Mouse (Mus musculus) monocyte, adult 2 months (primary cell): ENCODE measurements around the gene Prpf18.
"Not testable (repeated sequence)": the region's sequence is repeated elsewhere in the genome, so short reads cannot be mapped to it uniquely, and the experiment has no call there.

ENCODE experiments used
- DNase-seq, 2 experiments: peaks; one replicate each; pipeline ENCODE4 v3.0.0; 2022; ENCODE audit warnings: low spot score in 2 of 2, low read depth in 1 of 2

The Prpf18 gene

DNA sequence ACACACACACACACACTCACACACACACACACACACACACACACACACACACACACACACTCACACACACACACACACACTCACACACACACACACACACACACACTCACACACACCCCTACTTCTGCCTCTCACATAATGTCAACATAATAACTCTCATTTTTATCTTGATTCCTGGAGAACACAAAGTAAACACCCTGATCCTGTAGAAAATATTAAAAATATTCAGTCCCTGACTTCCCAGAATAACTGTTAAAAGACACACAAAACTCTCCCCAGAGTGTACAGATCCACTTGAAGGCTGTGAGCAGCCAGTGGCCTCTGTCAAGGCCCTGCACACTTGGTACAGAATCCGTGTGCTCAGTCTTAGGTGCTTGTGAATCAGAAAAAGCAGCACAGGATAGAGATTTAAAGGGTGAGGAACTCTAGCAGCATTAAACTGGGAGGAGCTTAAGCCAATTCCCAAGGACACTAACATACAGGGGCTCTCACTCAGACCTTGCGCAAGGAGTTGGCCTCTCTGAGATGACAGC lies 36.8 kb downstream of the Prpf18 start:
- DNase-seq = no peak

DNA sequence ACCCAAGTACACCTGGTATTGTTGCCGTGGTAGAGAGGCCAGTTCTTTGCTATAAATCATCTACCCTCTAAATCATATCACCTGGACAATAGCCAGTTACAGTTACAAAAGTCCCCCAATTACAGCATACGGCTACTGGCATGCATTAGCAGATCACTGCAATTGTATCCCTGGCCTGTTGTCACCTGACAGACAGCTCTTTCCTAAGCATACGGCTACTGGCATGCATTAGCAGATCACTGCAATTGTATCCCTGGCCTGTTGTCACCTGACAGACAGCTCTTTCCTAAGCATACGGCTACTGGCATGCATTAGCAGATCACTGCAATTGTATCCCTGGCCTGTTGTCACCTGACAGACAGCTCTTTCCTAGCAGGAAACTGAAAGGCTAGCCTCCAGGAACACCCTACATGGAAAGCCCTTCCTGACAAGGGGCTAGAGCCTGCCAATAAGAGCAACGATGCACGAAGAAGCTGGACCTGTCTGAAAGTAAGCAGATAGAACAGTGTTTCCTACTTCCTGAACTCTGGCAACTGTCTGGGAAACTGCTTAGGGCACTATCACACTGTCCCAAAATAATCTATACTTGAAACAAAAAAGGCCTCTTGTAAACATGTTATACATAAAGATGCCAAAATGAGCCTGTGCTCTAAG lies 37.5 kb downstream of the Prpf18 start:
- DNase-seq = not testable (repeated sequence)

DNA sequence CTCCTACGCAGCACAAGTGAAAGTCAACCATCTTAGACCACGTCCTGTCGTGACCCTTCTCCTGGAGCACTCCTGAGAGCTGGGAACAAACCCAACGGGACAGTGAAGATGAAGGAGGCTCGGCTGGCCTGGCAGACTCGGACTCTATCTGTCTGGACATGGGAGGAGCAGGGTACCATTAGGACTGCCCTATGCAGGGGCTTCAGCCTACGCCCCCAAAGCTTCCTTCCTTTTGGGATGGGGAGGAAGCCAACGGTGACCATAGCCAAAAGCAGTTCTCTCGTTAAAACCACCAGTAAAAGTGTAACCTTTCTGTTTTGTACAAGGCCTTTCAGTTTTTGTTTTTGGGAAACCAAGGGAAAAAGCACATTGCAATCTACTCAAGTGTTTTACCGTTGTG lies 40.2 kb downstream of the Prpf18 start:
- DNase-seq = no peak

DNA sequence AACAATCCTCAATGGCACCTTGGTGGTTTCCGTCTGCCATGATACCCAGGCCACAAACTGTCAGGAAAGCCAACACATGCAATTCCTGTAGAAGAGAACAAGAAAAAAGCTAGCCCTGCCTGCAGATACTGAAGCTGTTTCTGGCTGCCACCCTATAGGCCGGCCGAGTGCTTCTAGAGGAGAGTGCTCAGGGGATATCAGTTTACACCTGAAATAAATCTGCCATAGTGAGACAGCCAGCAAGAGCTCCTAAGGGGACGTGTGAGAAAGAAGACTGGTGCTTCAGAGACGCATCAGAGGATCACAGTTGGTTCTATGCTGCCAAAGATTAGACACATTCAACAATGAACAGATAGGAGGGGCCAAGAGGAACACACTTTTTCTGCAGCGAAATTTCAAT lies 40.6 kb downstream of the Prpf18 start:
- DNase-seq = no peak

DNA sequence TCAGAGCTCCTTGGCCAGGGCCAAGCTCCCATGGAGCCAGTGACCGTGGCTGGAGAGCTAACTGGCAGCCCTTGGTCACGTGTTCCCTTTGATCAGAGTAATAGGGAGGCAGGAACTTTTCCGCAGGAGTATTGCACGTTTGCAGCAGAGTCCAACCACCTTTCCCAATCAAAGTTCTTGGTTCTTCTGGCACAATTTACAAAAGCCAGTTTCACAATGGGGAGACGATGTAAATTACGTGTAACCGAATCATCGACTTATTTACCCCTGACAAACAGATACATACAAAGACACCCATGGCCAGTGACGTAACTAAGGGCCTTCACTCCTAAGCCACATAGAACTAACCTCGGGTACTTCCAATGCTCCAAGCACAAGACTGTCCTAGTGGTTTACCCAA lies 42.5 kb downstream of the Prpf18 start:
- no peak for DNase-seq

DNA sequence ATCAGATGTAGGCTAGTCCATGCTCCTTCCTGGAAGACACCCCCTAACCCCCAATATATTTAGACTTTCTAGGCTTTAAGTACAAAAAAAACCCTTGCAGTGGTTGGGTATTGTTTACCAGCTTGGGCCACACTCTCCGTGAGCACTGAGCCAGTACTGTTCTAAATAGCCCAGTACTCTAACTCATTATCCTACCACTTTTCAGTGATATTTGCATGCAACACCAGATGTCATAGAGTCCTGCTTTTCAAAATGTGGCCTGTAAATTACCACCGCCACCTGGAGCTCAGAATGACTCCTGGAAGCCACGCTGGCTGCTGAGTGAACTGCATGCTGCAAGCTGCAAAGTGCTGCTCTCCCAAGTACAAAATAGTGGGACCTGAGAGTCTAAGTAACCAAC lies 43.7 kb downstream of the Prpf18 start:
- no peak for DNase-seq

DNA sequence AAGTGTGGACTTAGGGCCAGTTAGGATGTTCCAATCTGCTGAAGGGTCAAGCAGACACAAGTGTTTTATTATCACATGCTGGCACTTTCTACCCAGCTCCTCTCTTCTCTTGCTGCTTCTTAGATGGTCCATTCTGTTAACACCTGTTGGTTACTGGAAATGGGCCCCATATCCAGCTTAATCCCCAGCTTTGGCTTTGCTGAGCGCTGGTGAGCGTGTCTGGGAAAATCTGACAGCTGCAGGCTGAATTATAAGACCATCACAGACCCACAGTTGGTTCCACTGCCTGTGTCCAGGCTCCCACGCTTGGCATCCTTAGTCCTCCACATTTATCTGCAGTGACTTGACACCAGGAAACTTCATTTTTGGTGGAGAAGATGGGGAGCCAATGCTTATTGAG lies 45.4 kb downstream of the Prpf18 start:
- no peak for DNase-seq

DNA sequence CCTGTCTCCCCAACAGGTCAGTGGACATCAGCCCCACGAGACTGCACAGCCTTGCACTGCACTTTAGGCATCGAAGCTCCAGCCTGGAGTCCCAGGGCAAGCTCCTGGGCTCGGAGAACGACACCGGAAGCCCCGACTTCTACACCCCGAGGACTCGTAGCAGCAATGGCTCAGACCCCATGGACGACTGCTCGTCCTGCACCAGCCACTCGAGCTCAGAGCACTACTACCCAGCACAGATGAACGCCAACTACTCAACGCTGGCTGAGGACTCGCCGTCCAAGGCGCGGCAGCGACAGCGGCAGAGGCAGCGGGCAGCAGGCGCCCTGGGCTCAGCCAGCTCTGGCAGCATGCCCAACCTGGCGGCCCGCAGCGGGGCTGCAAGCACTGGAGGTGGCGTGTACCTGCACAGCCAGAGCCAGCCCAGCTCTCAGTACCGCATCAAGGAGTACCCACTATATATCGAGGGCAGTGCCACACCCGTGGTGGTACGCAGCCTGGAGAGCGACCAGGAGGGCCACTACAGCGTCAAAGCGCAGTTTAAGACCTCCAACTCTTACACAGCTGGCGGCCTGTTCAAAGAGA lies 48.5 kb downstream of the Prpf18 start:
- no peak for DNase-seq

DNA sequence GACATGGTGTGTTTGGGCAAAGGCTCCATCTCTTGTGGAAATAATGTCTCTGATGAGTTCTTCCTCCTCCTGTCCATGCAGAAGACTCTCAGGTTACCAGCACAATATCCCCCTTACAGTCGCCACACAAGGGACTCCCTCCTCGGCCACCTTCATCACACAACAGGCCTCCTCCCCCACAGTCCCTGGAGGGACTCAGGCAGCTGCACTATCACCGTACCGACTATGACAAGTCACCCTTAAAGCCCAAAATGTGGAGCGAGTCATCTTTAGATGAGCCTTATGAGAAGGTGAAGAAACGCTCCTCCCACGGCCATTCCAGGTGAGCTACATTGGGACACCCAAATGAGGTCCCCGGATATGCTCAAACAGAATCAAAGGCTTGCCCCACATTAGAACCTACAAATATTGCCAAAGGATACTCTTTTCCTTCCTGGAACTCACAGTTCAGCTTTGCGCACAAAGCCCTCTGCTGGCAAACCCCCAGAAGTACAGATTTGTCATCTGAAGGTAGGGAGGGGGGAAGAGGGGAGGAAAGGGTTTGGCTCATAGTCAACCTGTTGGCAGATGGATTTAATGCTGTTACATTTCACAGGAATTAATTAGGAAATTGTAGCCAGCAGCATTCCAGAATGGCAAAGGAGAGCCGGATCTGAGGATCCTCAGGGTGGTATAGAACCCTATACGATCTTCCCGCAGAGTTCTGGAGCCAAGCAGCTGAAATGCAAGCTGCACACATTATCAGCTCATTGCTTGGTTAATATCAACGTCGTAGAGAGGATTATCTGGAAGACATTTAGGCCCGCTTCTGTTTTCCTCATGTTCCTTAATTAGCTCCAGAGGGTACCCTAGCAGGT lies 50.7 kb downstream of the Prpf18 start:
- no peak for DNase-seq

DNA sequence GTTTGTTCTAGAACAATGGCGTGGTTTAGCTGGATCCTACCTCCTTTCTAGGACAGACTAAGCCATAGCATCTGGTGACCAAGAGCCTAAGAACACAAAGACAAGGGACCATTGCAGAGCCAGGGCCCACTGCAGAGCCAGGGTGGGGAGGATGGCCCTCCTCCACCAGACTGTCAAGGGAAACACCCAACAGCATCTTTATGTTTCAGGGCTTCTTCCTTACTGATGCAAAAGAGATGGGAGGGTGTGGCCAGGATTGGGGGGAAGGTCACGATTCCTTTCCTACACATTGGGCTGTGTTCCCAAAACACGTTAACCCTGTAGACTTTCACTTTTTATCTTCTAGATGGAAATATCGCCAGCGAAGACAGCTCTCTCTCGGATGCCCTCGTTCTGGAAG lies 54.9 kb downstream of the Prpf18 start:
- DNase-seq = no peak

DNA sequence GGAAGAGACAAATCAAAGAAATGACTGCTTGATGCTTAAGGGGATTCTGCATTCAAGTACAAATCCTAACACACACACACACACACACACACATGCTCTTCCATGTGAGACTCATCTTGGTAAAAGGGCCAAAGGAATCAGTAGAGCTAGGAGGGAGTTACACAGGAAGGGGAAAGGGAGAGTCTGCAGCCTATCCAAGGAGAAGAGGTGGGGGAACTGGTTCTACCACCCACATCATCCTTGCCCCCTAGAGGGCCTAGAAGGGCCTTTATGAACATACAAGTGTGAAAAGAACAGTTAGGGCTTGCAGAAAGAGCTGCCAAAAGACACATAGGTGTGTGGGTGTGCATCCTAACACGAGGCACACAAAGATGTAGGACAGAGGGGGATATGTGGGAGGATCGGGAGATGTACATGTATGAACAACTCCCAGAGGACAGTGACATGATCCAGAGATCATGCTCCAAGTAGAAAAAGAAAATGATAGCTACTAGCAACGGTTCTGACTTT lies 58.0 kb downstream of the Prpf18 start:
- DNase-seq = no peak

DNA sequence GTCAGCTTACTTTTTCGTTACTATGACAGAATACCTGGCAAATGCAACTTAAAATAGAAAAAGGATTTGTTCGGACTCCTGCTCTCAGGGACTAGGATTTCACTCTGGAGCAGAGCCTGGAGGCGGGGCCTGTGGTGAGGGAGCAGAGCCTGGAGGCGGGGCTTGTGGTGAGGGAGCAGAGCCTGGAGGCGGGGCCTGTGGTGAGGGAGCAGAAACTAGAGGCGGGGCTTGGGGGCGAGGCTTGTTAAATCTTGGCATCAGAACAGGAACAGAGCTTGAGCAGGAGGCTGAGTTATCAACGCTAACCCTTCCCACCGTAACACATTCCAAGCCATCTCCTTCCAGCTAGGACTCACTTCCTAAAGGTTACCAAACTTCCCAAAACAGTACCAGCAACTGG lies 58.5 kb downstream of the Prpf18 start:
- no peak for DNase-seq

DNA sequence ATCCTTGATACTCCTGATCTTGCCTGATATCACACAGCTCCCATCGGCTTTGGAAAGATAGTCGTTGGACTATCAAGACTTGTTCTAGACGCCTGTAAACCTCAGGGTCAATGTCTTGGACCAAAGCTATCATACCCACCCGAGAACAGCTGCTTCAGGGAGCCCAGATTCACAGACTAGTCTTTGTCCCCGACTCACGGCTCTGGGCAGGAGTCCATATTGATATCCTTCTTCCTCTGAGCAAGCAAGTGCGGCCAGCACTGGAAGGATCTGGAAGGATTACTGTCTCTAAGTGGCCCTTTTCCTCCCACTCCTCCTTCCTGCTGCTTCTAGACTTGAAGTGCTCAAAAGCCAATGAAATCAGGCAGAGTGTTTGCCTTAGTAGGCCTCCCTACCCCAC lies 59.2 kb downstream of the Prpf18 start:
- no peak for DNase-seq

DNA sequence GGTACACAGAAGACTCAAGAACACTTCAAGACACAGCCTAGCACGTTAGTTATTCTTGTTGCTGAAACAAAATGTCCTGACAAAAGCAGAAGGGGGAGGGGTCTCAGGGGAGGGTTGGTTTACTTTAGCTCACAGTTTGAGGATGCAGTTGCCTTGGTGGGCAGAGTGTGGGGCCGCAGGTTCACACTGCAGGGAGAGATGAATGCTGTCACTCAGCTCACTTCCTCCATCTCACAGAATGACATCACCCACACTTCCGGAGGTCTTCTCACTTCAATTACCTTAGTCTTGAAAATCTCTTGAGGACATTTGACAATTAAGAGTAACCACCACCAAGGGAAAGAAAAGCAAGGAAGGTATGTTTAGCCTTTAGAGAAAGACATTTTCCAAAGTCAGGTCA lies 60.3 kb downstream of the Prpf18 start:
- DNase-seq = no peak

DNA sequence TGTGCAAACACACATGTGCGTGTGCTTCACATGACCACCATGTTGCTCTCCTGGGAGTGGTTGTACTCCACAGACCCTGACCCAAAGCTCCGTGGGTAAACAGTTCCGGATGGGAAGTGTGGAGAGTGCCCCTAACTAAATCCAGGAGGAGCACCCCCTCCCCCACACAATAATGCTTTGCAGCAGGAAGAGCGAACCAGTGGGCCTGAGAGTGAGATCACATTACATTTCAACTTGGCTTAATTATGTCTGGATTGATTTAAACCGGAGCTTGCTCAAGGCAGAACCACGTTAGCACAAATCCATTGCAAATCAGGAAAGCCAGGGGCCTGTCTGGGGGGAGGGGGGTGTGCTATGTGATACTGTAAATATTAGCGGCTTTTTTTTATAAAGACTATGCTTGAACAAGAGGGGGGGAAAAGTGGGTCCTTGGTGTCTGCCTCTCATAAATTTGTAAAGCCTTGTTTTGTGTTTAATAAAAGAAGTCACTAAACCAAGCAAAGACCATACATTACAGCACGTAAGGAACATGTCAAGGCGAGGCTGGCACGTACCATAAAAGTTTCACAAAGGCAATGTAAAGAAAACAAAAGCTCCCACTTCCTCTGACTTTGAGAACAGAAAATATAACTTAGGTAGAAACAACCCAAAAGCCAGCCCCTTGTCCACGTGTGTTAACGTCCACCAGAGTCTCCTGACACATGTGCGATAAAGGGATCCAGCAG lies 64.1 kb downstream of the Prpf18 start:
- DNase-seq = no peak

DNA sequence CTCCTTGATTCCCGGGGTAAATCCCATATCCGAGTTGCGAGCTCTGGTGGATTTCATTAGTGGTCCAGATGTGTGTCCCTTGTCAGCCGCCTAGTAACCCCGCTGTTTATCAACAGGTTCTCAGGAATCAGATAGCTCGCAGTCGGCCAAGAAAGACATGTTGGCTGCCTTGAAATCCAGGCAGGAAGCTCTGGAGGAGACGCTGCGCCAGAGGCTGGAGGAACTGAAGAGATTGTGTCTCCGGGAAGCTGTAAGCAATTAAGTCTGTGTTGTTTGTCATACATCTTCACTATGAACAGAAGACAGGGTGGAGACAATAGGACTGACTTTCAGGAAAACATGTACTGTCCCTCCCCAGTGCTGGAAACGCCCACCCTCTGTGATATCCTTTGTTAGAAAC lies 65.7 kb downstream of the Prpf18 start:
- DNase-seq = no peak

DNA sequence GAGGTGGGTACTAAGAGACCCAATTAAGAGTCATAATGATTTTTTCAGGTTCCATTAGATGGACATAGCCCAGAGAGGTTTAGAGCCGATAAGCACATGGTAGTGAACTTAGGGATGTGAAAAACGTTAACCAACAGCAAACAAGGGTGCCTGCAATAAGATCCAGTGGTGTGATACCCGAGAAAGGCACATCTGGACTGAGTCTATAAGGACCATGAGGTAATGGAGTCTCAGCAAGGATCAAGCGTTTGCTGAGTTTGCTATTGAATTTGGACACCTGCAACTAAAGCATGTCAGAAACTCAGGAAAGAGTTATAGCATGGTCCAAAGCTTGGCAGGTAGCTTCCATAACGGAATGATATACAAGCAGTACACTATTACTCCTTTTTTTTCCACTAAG lies 67.7 kb downstream of the Prpf18 start:
- DNase-seq = no peak

DNA sequence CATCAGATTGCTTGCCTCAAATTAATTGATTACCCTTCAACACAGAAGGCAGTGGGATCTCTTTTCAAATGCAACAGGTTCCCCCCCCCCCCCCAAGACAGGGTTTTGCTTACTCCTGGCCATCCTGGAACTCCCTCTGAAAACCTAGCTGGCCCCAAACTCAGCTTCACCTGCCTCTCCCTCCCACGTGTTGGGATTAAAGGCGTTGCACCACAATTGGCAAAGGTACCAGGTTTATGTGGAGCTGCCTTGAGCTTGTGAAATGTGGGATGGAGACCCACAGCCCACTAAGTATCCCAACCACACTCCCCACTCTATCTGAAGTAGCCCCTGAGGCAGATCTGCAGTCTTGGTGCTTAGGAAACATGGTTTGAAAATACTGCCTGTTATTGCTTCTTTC lies 69.0 kb downstream of the Prpf18 start:
- DNase-seq = no peak

DNA sequence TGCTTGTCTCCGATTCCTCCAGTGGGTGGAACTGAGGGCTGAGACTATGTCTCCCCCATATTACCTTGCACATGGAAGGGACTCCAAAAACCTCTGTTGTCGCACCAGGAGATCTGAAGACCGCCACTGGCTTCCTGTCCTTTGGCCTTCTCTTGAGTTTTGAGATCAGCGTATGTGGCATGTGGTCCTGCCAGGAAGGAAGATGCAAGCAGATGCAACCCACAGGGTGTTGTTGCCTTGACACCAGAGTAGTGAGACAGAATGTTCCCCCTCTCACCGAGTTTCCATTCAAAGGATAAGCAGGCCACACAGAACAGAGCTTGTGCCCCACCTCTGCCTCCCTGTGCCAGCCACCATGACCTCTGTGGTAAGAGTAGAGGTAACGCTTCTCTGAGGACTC lies 71.2 kb downstream of the Prpf18 start:
- DNase-seq = no peak

DNA sequence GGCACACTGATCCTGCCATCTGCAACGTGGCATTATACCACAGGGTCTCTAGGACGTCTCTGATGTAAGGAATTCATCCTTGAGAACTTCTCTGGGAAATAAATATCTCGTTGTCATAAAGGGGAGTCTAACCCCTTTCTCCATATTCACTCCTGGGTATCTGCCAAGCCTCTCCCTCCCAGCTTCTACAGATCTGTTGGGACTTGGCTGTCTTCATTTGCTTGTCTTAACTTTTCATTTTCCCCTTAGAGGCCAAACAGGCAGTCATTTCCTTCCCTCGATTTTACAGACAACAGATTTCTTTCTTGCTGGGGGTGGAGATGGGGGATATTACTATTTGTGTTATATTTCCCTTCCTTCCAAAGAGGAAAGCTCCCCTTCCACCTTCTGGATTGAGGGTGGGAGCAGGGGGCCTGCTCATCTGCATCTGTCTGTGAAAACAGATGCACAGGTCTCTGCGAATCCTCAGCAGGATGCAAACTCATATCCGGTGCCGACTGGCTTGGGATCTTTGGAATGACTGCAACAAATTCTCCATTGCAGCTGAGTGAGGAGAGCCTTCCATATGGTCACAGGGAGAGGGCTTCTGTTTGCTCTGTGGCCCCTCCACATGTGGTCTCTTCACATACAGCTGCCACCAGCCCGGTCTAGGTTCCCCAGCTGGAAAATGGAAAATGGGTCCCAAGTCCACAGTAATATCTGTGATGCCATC lies 72.4 kb downstream of the Prpf18 start:
- DNase-seq = no peak

DNA sequence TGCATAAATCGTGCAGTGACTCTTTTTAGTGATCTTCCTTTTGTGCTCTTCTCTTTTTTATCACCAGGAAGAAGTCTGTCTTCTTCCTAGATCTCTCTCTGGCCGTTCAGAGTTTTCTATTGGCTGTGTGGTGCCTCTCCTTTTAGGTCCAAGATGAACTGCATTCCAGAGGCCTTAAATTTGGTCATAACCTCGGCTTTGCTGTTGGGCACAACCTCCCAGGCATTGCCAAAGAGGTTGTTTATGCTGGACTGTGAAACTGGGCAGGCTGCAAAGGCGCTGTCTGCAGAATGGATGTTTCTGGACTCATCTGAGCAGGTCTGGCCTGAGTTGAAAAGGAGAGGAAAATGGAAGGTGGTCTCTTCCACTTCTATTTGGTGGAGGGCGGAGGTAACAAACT lies 73.6 kb downstream of the Prpf18 start:
- DNase-seq = no peak
